Mouse (Mus musculus) hindbrain, embryonic 16.5 days (tissue): ENCODE measurements at regions not wholly inside any gene's neighbourhood (a gene's known extent, or its start where the extent isn't known, plus 50 kb on each side); places are given as distances from the start of the nearest gene placed in this dataset.

Experiments used
- ATAC-seq: fragments of 200-750 bp; cut with Nextera tagmentation; 2 replicates; pipeline ENCODE4 v1.8.0; 2017; ENCODE audit warnings: moderate TSS enrichment, moderate library complexity
- H3K27ac ChIP-seq: fragments of 300-500 bp; sonication (generic); 2 replicates; pipeline ENCODE4 v1.5.1; 2014; ENCODE audit warnings: low read depth, mild to moderate bottlenecking, control low read depth, low read length, moderate library complexity
- H3K27me3 ChIP-seq: fragments of 300-500 bp; sonication (generic); replicated peaks from 2 replicates; pipeline ENCODE4 v1.6.1; 2014; ENCODE audit warnings: low read length; ENCODE audit not compliant: control insufficient read depth, insufficient read depth
- H3K36me3 ChIP-seq: fragments of 300-500 bp; sonication (generic); 2 replicates; pipeline ENCODE4 v1.6.1; 2014; ENCODE audit warnings: mild to moderate bottlenecking, low read length, moderate library complexity, mixed read lengths; ENCODE audit not compliant: control insufficient read depth, insufficient read depth
- H3K4me1 ChIP-seq: fragments of 300-500 bp; sonication (generic); 2 replicates; pipeline ENCODE4 v1.6.1; 2014; ENCODE audit warnings: low read depth, low read length; ENCODE audit not compliant: control insufficient read depth, insufficient read depth
- H3K4me2 ChIP-seq: fragments of 300-500 bp; sonication (generic); 2 replicates; pipeline ENCODE4 v1.6.1; 2014; ENCODE audit warnings: mild to moderate bottlenecking, low read length, control low read depth, moderate library complexity
- H3K4me3 ChIP-seq: fragments of 300-500 bp; sonication (generic); 2 replicates; pipeline ENCODE4 v1.5.1; 2014; ENCODE audit warnings: mild to moderate bottlenecking, low read length, control low read depth, moderate library complexity
- H3K9ac ChIP-seq: fragments of 300-500 bp; sonication (generic); 2 replicates; pipeline ENCODE4 v1.6.1; 2014; ENCODE audit warnings: low read depth, mild to moderate bottlenecking, control low read depth, low read length, moderate library complexity
- H3K9me3 ChIP-seq: fragments of 300-500 bp; sonication (generic); 2 replicates; pipeline ENCODE4 v1.6.1; 2014; ENCODE audit warnings: mild to moderate bottlenecking, low read length, moderate library complexity; ENCODE audit not compliant: control insufficient read depth
- WGBS: fragments of 180-500 bp; shearing (Covaris S2); extraction: QIAGEN DNeasy Blood & Tissue Kit; methylation state at CpG from one replicate; pipeline ENCODE4 v1.1.7; 2014; 5-methylcytosine and 5-hydroxymethylcytosine counted together

- peaks cover 11% of the 10 kb centered on the region for H3K4me1 ChIP-seq
- WGBS = 33% methylated on average over 4 of the region's 4 CpGs
- no peaks in the 10 kb centered on the region for H3K9me3 ChIP-seq
- H3K4me3 ChIP-seq = no peak overlapping the region
- H3K9ac ChIP-seq = no peak overlapping the region
- H3K27me3 ChIP-seq = no peaks in the 10 kb centered on the region
- H3K27ac ChIP-seq = no peak overlapping the region
- no peak overlapping the region for H3K4me2 ChIP-seq
- ATAC-seq = no peak
- no peaks in the 10 kb centered on the region for H3K36me3 ChIP-seq
These were observed 64.9 kb upstream of the Noct start for GRCm38 (mm10) chr3:51159322-51159721.

- H3K27ac ChIP-seq = no peak overlapping the region
- 54% methylated on average over 9 of the region's 9 CpGs for WGBS
- ATAC-seq = no peak
These were observed 64.4 kb upstream of the Noct start for GRCm38 (mm10) chr3:51159881-51160280.

GRCm38 (mm10) chr3:51160625-51161024 is 63.6 kb upstream of the Noct start:
- Histone ChIP-seq H3K9me3 (no peaks in the 10 kb centered on the region), H3K4me3 (no peak overlapping the region), H3K27ac (no peak overlapping the region), H3K9ac (no peak overlapping the region), H3K4me2 (no peak overlapping the region), H3K36me3 (no peaks in the 10 kb centered on the region), H3K27me3 (no peaks in the 10 kb centered on the region), H3K4me1 (peaks cover 11% of the 10 kb centered on the region)
- WGBS = 63% methylated on average over 7 of the region's 7 CpGs
- 0 out of 2 replicates have a peak, but pooled peaks have one; percentile 12 for ATAC-seq

More at GRCm38 (mm10) chr3:51159881-51160280, 64.4 kb upstream of the Noct start:
- H3K4me3 ChIP-seq = no peak overlapping the region
- no peak overlapping the region for H3K9ac ChIP-seq
- no peaks in the 10 kb centered on the region for H3K27me3 ChIP-seq
- no peaks in the 10 kb centered on the region for H3K9me3 ChIP-seq
- H3K36me3 ChIP-seq = no peaks in the 10 kb centered on the region
- no peak overlapping the region for H3K4me2 ChIP-seq
- peaks cover 11% of the 10 kb centered on the region for H3K4me1 ChIP-seq

GRCm38 (mm10) chr3:51169150-51169925 is 54.9 kb upstream of the Noct start:
- peak; percentile 40; the same call in 1 of the 2 replicates for ATAC-seq
- Histone ChIP-seq H3K4me1 (no peaks in the 10 kb centered on the region; the same call in 1 of the 2 replicates), H3K27ac (no peak overlapping the region), H3K9me3 (no peaks in the 10 kb centered on the region), H3K27me3 (no peaks in the 10 kb centered on the region), H3K4me3 (no peak overlapping the region), H3K36me3 (no peaks in the 10 kb centered on the region), H3K4me2 (no peak overlapping the region), H3K9ac (no peak overlapping the region)
- WGBS = 49% methylated on average over 30 of the region's 30 CpGs

- Histone ChIP-seq H3K36me3 (no peaks in the 10 kb centered on the region), H3K4me2 (peak overlapping the region; percentile 35), H3K9me3 (no peaks in the 10 kb centered on the region), H3K9ac (no peak overlapping the region), H3K4me1 (no peaks in the 10 kb centered on the region; the same call in 1 of the 2 replicates), H3K27ac (no peak overlapping the region), H3K4me3 (no peak overlapping the region), H3K27me3 (no peaks in the 10 kb centered on the region)
- 24% methylated on average over 19 of the region's 19 CpGs for WGBS
- ATAC-seq = peak; percentile 91
These were observed 53.9 kb upstream of the Noct start for GRCm38 (mm10) chr3:51170225-51170852.
